Mouse (Mus musculus) myocyte (in vitro differentiated cells): Measurements from ENCODE around the gene Gdpd5. TPM values are rescaled to one million over a fixed set of nuclear protein-coding genes. Genes with fewer than 3 reads are reported as not detected.

Source experiments
- H3K27me3 ChIP-seq: one replicate; pipeline ENCODE4 v1.6.1; 2011; ENCODE audit not compliant: control insufficient read depth, insufficient read depth, insufficient read length
- H3K36me3 ChIP-seq: one replicate; pipeline ENCODE4 v1.6.1; 2011; ENCODE audit not compliant: control insufficient read depth, insufficient read depth
- H3K4me2 ChIP-seq: one replicate; pipeline ENCODE4 v1.6.1; 2011; ENCODE audit warnings: low read depth, control low read depth
- H3K4me3 ChIP-seq: one replicate; pipeline ENCODE4 v1.5.1; 2011; ENCODE audit warnings: mild to moderate bottlenecking, control low read depth, moderate library complexity
- H3K79me2 ChIP-seq: one replicate; pipeline ENCODE4 v1.6.1; 2011; ENCODE audit not compliant: control insufficient read depth, insufficient read depth
- H3ac ChIP-seq: one replicate; pipeline ENCODE4 v1.6.1; 2011; ENCODE audit not compliant: control insufficient read depth, insufficient read length
- CEBPB ChIP-seq: IDR thresholded peaks from 2 replicates; pipeline ENCODE4 v1.6.1; 2011; ENCODE audit warnings: mild to moderate bottlenecking, moderate library complexity; ENCODE audit not compliant: poor library complexity, insufficient read depth, severe bottlenecking
- E2F4 ChIP-seq: IDR thresholded peaks from one replicate; pipeline ENCODE4 v1.6.1; 2011; ENCODE audit warnings: mild to moderate bottlenecking, control low read depth, moderate library complexity; ENCODE audit not compliant: insufficient read depth
- MAX ChIP-seq: IDR thresholded peaks from one replicate; pipeline ENCODE4 v1.6.1; 2011; ENCODE audit warnings: low read depth, mild to moderate bottlenecking, control low read depth
- MYOD1 ChIP-seq, 3 experiments: IDR thresholded peaks; one replicate each; pipeline ENCODE4 v1.6.1; 2011; ENCODE audit warnings: control low read depth in 2 of 3, low read depth in 2 of 3, mild to moderate bottlenecking in 2 of 3, moderate library complexity in 1 of 3; ENCODE audit not compliant: insufficient read length in 2 of 3, control insufficient read depth in 1 of 3
- MYOG ChIP-seq, 3 experiments: IDR thresholded peaks; one replicate each; pipeline ENCODE4 v1.6.1; 2011; ENCODE audit warnings: control low read depth in 2 of 3, low read depth in 2 of 3, mild to moderate bottlenecking in 2 of 3; ENCODE audit not compliant: insufficient read length in 2 of 3, control insufficient read depth in 1 of 3, insufficient read depth in 1 of 3
- POLR2A ChIP-seq: IDR thresholded peaks from one replicate; pipeline ENCODE4 v1.6.1; 2011; ENCODE audit warnings: low read depth, mild to moderate bottlenecking, control low read depth, moderate library complexity; ENCODE audit not compliant: insufficient read length
- POLR2AphosphoS2 ChIP-seq: IDR thresholded peaks from one replicate; pipeline ENCODE4 v1.6.1; 2011; ENCODE audit warnings: low read depth, control low read depth; ENCODE audit not compliant: insufficient read length
- REST ChIP-seq: IDR thresholded peaks from one replicate; pipeline ENCODE4 v1.6.1; 2011; ENCODE audit warnings: mild to moderate bottlenecking, control low read depth, moderate library complexity; ENCODE audit not compliant: insufficient read depth, insufficient read length
- SRF ChIP-seq: IDR thresholded peaks from one replicate; pipeline ENCODE4 v1.6.1; 2011; ENCODE audit warnings: low read depth; ENCODE audit not compliant: control insufficient read depth, insufficient read length
- TCF12 ChIP-seq: IDR thresholded peaks from one replicate; pipeline ENCODE4 v1.6.1; 2011; ENCODE audit warnings: mild to moderate bottlenecking, control low read depth; ENCODE audit not compliant: poor library complexity, insufficient read depth, severe bottlenecking
- TCF3 ChIP-seq: IDR thresholded peaks from one replicate; pipeline ENCODE4 v1.6.1; 2011; ENCODE audit warnings: low read depth, control low read depth; ENCODE audit not compliant: insufficient read length
- USF1 ChIP-seq: IDR thresholded peaks from one replicate; pipeline ENCODE4 v1.6.1; 2011; ENCODE audit warnings: low read depth, mild to moderate bottlenecking, control low read depth, moderate library complexity
- polyA plus RNA-seq: library from polyadenylated mRNA; unstranded; fragments of >200 nt; fragmentation: generic; extraction: Trizol; gene quantifications from one replicate; pipeline ENCODE4 v1.2.1, GENCODE M21; 2012; ENCODE audit warnings: missing spikeins

The Gdpd5 gene
- polyA plus RNA-seq, 1 experiment, result 9.5 TPM

DNA sequence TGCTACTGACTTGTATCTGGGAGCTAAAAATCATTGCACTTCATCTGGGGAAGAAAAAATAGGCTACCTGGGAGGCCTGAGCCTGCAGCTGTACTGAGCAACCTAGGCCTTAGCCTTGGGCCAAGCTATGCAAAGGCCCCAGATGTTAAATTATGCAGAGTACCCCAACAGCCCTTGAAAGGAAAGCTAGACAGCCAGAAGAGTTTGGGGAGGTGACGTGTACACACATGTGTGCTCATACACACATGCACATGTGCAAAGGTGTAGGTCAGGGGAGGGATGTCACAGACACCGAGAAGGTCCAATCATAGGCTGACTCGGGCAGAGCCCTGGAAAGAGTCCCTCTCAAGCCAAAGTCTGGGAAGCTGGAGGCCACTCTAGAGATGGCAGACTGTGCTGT lies 46.8 kb downstream of the Gdpd5 start:
- H3K4me2 ChIP-seq, result no peak overlapping the region
- no peaks in the 10 kb centered on the region for H3K79me2 ChIP-seq
- no peak overlapping the region for H3K4me3 ChIP-seq
- no peaks in the 10 kb centered on the region for H3K27me3 ChIP-seq
- H3ac ChIP-seq, result no peak overlapping the region
- no peaks in the 10 kb centered on the region for H3K36me3 ChIP-seq
- no peak for TF ChIP-seq TCF3
- TF ChIP-seq TCF12, result no peak
- TF ChIP-seq MYOD1 (IDR thresholded peaks at IDR 0.05; ENCODE audit: control insufficient read depth in 1 of 3, insufficient read length in 2 of 3, low read depth in 2 of 3), result no peak
- TF ChIP-seq SRF, result no peak
- no peak for TF ChIP-seq USF1
- TF ChIP-seq CEBPB, result no peak
- no peak for TF ChIP-seq POLR2AphosphoS2
- TF ChIP-seq POLR2A, result no peak
- no peak for TF ChIP-seq REST

DNA sequence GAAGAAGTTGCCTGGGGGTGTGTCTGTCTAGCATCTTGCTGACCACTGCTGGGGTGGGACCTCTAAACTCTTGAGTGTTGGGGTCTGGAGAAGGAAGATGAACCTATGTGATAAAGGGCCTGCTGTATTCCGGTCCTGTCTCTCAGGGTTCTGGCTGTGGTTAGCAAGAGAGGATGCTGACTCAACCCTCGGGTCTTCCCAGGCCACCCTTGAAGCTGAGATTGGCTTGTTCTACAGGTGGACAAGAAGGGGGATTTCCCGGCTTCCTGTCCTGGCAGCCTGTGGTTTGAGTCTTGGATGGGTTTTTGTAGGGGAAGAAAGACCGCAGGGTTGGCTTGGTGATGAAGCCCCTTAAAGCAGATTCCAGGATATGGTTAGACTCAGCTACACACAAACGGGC lies 47.6 kb downstream of the Gdpd5 start:
- H3K4me3 ChIP-seq, result no peak overlapping the region
- H3K79me2 ChIP-seq, result no peaks in the 10 kb centered on the region
- H3ac ChIP-seq, result no peak overlapping the region
- no peak for TF ChIP-seq MYOG (IDR thresholded peaks at IDR 0.05; ENCODE audit: control insufficient read depth in 1 of 3, insufficient read depth in 1 of 3, insufficient read length in 2 of 3, low read depth in 2 of 3)
- no peak for TF ChIP-seq POLR2AphosphoS2
- TF ChIP-seq MYOD1 (IDR thresholded peaks at IDR 0.05; ENCODE audit: control insufficient read depth in 1 of 3, insufficient read length in 2 of 3, low read depth in 2 of 3), result no peak
- no peak for TF ChIP-seq SRF
- TF ChIP-seq TCF12, result no peak
- H3K36me3 ChIP-seq, result no peaks in the 10 kb centered on the region
- peak overlapping the region; percentile 32 for H3K4me2 ChIP-seq
- no peaks in the 10 kb centered on the region for H3K27me3 ChIP-seq

DNA sequence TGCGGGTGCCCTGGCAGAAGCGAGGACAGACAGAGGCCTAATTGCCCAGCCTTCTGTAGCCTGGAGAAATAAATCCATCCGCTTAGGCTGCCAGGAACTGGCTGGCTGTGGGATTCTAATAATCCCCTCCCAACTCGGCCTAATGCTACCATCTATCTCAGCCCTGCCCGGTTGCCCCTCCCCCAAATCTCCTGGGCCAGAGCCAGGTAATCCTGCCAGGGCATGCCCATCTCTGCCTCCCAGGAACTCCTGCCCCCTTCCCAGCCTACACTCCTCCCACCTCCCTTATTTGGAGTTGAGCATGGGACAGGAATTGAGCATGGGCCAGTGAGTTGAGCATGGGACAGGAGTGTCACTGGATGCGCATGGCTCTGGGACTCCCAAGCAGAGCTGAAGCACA lies 48.6 kb downstream of the Gdpd5 start:
- no peaks in the 10 kb centered on the region for H3K36me3 ChIP-seq
- no peaks in the 10 kb centered on the region for H3K27me3 ChIP-seq
- no peaks in the 10 kb centered on the region for H3K79me2 ChIP-seq
- no peak overlapping the region for H3ac ChIP-seq
- TF ChIP-seq USF1 (no peak), MYOG (IDR thresholded peaks at IDR 0.05; ENCODE audit: control insufficient read depth in 1 of 3, insufficient read depth in 1 of 3, insufficient read length in 2 of 3, low read depth in 2 of 3) (no peak), POLR2A (no peak), TCF12 (no peak), MAX (no peak), SRF (no peak), E2F4 (no peak), POLR2AphosphoS2 (no peak), TCF3 (no peak)
- no peak overlapping the region for H3K4me2 ChIP-seq
- no peak overlapping the region for H3K4me3 ChIP-seq

DNA sequence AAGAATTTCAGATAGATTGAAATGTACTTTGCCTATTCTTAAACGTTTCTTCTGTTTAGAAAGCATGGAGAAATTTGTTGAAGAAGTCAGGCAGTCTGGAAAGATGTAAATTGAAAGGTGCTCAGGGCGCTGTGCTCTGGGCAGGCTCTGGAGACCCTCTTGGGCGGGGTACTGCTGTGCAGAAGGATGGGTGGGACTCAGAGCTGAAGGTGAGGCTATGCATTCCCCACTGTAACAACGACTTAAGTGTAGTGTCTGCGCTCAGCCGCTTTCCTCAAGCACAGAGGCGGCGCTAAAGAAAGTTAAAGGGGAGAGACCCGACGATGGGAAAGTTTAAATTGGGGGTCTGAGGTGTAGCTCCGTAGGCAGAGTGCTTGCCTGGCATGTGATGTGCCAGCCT lies 49.0 kb downstream of the Gdpd5 start:
- Histone ChIP-seq H3K27me3 (no peaks in the 10 kb centered on the region), H3ac (no peak overlapping the region), H3K4me2 (no peak overlapping the region), H3K79me2 (no peaks in the 10 kb centered on the region), H3K36me3 (no peaks in the 10 kb centered on the region), H3K4me3 (no peak overlapping the region)
- TF ChIP-seq E2F4, result no peak
- no peak for TF ChIP-seq SRF
- no peak for TF ChIP-seq USF1
- no peak for TF ChIP-seq MYOD1 (IDR thresholded peaks at IDR 0.05; ENCODE audit: control insufficient read depth in 1 of 3, insufficient read length in 2 of 3, low read depth in 2 of 3)
- TF ChIP-seq TCF3, result no peak
- TF ChIP-seq POLR2A, result no peak
- no peak for TF ChIP-seq MAX
- no peak for TF ChIP-seq POLR2AphosphoS2
- no peak for TF ChIP-seq REST
- TF ChIP-seq MYOG (IDR thresholded peaks at IDR 0.05; ENCODE audit: control insufficient read depth in 1 of 3, insufficient read depth in 1 of 3, insufficient read length in 2 of 3, low read depth in 2 of 3), result no peak
- no peak for TF ChIP-seq TCF12
- no peak for TF ChIP-seq CEBPB

DNA sequence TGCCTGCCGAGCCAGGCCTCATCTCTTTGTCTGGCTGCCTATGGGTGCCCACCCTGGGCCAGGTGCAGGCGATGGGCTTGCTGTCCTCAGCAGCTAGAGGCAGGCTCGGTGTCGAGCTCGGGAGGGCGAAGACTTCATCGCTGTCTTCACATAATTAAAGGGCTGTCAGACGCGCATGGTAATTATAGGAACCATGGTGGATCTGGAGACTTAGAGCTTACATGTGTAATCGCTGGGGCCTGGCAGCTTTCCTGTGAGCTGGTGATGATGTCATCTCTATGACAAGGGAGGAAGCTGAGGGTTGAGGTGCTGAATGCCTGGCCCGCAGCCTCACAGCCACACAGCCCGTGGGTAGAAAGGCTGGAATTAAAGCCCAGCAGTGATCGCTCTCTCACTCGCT lies 51.0 kb downstream of the Gdpd5 start:
- TF ChIP-seq TCF3 (no peak), POLR2AphosphoS2 (no peak), POLR2A (no peak), MYOD1 (IDR thresholded peaks at IDR 0.05; ENCODE audit: control insufficient read depth in 1 of 3, insufficient read length in 2 of 3, low read depth in 2 of 3) (no peak), SRF (no peak), REST (no peak), E2F4 (no peak), MAX (no peak), MYOG (IDR thresholded peaks at IDR 0.05; ENCODE audit: control insufficient read depth in 1 of 3, insufficient read depth in 1 of 3, insufficient read length in 2 of 3, low read depth in 2 of 3) (no peak), TCF12 (no peak), CEBPB (no peak), USF1 (no peak)
- H3K4me2 ChIP-seq, result peak overlapping the region; percentile 32
- no peaks in the 10 kb centered on the region for H3K79me2 ChIP-seq
- no peak overlapping the region for H3K4me3 ChIP-seq
- no peaks in the 10 kb centered on the region for H3K36me3 ChIP-seq
- H3K27me3 ChIP-seq, result no peaks in the 10 kb centered on the region
- H3ac ChIP-seq, result no peak overlapping the region

DNA sequence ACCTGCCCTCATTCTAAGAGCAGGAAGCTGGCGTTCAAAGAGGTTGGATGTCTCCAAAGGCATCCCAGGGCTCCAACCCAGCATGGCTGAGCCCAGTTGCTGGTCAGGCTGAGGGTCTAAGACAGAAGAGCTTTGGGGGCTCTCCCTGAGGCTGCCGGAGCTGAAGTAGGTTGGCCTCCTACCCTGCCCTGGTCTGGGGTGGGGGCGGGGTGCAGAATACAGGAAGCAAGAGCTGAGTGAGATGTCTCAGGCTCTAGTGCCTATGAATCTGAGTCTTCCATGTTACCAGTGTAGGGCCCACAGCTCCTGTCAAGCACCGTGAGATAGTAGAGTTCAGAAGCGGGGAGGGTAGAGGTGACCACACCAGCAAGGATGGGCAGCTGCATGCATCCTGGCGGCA lies 51.6 kb downstream of the Gdpd5 start:
- Histone ChIP-seq H3K36me3 (no peaks in the 10 kb centered on the region), H3K4me2 (peak overlapping the region; percentile 32), H3K79me2 (no peaks in the 10 kb centered on the region), H3K4me3 (no peak overlapping the region), H3ac (no peak overlapping the region), H3K27me3 (no peaks in the 10 kb centered on the region)
- TF ChIP-seq MAX, result no peak
- TF ChIP-seq CEBPB, result no peak
- TF ChIP-seq REST, result no peak
- TF ChIP-seq MYOD1 (IDR thresholded peaks at IDR 0.05; ENCODE audit: control insufficient read depth in 1 of 3, insufficient read length in 2 of 3, low read depth in 2 of 3), result no peak
- TF ChIP-seq POLR2A, result no peak
- TF ChIP-seq POLR2AphosphoS2, result no peak
- TF ChIP-seq MYOG (IDR thresholded peaks at IDR 0.05; ENCODE audit: control insufficient read depth in 1 of 3, insufficient read depth in 1 of 3, insufficient read length in 2 of 3, low read depth in 2 of 3), result no peak
- no peak for TF ChIP-seq E2F4
- TF ChIP-seq TCF3, result no peak
- TF ChIP-seq TCF12, result no peak
- no peak for TF ChIP-seq USF1
- no peak for TF ChIP-seq SRF
